Mouse (Mus musculus) liver, adult 2 months (tissue): ENCODE measurements at regions not wholly inside any gene's neighbourhood (a gene's known extent, or its start where the extent isn't known, plus 50 kb on each side); places are given as distances from the start of the nearest gene placed in this dataset.

Source experiments
- CTCF ChIP-seq: fragments of 200-500 bp; IDR thresholded peaks from 2 replicates; pipeline ENCODE4 v1.5.1; 2011; ENCODE audit warnings: low read depth, low read length, control low read depth
- POLR2A ChIP-seq: fragments of 200-500 bp; IDR thresholded peaks from 2 replicates; pipeline ENCODE4 v1.6.1; 2011; ENCODE audit warnings: low read length, control low read depth; ENCODE audit not compliant: insufficient read depth; ENCODE audit errors: extremely low read depth

DNA sequence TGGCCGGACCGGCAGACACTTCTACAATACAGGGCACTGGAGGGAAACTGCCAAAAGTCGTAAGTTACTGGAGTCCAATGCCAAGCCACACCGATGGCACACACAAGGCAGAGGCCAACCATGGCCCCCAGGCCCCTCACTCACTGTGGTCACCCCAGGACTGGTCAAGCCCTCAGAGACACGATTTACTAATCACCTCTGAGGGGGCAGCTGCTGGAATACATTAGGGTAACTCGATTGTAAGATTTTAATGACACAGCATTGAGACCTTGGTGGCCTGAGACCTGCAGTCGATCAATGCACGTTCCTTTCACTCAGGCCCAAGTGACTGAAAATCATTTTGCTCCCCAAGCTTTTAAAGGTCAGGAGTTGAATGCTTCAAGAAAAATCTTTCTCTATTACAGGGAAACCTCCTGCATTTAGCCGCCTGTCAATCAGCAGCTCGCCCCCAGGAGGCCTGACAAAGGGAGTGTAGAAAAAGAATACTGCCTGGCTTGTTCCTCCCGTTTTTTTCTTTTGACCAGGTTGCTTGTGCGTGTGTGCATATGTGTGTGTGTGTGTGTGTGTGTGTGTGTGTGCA lies 156.2 kb downstream of the Tle3 start:
- TF ChIP-seq CTCF (no peak), POLR2A (no peak)
